Mouse (Mus musculus) liver, postnatal 0 days (tissue): Measurements from ENCODE around the gene Ccl11.

Experiments used
- CTCF ChIP-seq: sonication (generic); IDR thresholded peaks from 2 replicates; pipeline ENCODE4 v1.5.1; 2016; ENCODE audit warnings: antibody characterized with exemption, low read depth
- EP300 ChIP-seq: IDR thresholded peaks from 2 replicates; pipeline ENCODE4 v1.6.1; 2016; ENCODE audit warnings: antibody characterized with exemption, low read depth, mild to moderate bottlenecking

DNA sequence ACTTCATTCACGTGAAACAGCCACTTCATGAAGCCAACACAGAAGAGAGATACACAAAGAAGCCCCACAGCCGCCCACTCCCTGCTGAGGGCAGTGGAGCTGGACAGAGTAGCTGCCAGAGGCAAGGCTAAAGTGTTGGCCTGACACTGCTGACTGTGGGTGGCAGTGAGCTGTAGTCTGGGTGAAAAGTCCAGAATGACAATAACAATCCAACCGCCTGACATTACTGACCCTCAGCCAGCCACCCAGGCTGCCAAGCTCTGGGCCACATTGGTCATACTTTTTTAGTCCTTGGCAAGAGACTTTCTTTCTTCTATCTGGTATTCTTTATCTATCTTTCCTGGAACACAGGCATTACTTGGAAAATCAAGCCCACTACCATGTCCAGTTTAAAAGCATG, 13.5 kb downstream of the Ccl11 start:
- TF ChIP-seq CTCF (no peak), EP300 (no peak)
